ENCODE assay signal across 8 mouse cellular contexts in genomic region chr8:78436071-78436651, GRCm38 (mm10). TPM values are rescaled to one million over a fixed set of nuclear protein-coding genes. Genes with fewer than 3 reads are reported as not detected.
DNase-seq lines count a peak whose midpoint lies in the region; ATAC-seq and TF ChIP-seq lines count a peak whose summit lies in the region.

Gene Pou4f2, minus strand, starts transcription at chr8:78436645.

- 1% methylated on average over 45 of the region's 54 CpGs for WGBS in lung, embryonic 15.5 days
- 2% methylated on average over 54 of the region's 54 CpGs for WGBS in lung, adult 2 months
- WGBS in limb, embryonic 12.5 days, result under 1% methylated on average over 44 of the region's 54 CpGs

- H3K9me3 ChIP-seq in lung, embryonic 15.5 days, result no peaks in the 10 kb centered on the region
- no peaks in the 10 kb centered on the region for H3K9me3 ChIP-seq in limb, embryonic 12.5 days

- no peaks in the 10 kb centered on the region for H3K36me3 ChIP-seq in lung, embryonic 15.5 days
- H3K36me3 ChIP-seq in limb, embryonic 12.5 days, result no peaks in the 10 kb centered on the region

- TF ChIP-seq CTCF in lung, adult 2 months (IDR thresholded peaks at IDR 0.05; ENCODE audit: insufficient read depth, low read length), result no peak
- TF ChIP-seq CTCF in cortical plate, adult 2 months (IDR thresholded peaks at IDR 0.05; ENCODE audit: extremely low read depth, insufficient read depth, low read length), result no peak

- H3K4me2 ChIP-seq in lung, embryonic 15.5 days, result peak within 1 kb of the TSS; percentile 72
- peak within 1 kb of the TSS; percentile 59 for H3K4me2 ChIP-seq in limb, embryonic 12.5 days

- H3K27me3 ChIP-seq in lung, embryonic 15.5 days, result peaks cover 91% of the 10 kb centered on the region
- H3K27me3 ChIP-seq in limb, embryonic 12.5 days, result peaks cover 87% of the 10 kb centered on the region

- H3K27ac ChIP-seq in lung, embryonic 15.5 days, result no peak within 1 kb of the TSS
- H3K27ac ChIP-seq in cortical plate, adult 2 months (ENCODE audit: insufficient read depth, low read length), result no peak within 1 kb of the TSS
- H3K27ac ChIP-seq in limb, embryonic 12.5 days, result no peak within 1 kb of the TSS

- TF ChIP-seq POLR2A in lung, adult 2 months (IDR thresholded peaks at IDR 0.05; ENCODE audit: borderline replicate concordance, extremely low read depth, low read depth, low read length), result no peak
- TF ChIP-seq POLR2A in cortical plate, adult 2 months (IDR thresholded peaks at IDR 0.05; ENCODE audit: extremely low read depth, insufficient read depth, low read length), result no peak

- no peak within 1 kb of the TSS for H3K9ac ChIP-seq in lung, embryonic 15.5 days
- H3K9ac ChIP-seq in limb, embryonic 12.5 days (replicated peaks), result no peak within 1 kb of the TSS

- ATAC-seq in lung, embryonic 15.5 days (ENCODE audit: borderline replicate concordance, extremely low read depth, low FRiP score, low TSS enrichment), result peak; percentile 52; the same call in 1 of the 2 replicates
- peak; percentile 29; the same call in 1 of the 2 replicates for ATAC-seq in granulocyte monocyte progenitor cell, adult 5-6 weeks (replicated peaks; ENCODE audit: poor library complexity, severe bottlenecking)
- ATAC-seq in limb, embryonic 12.5 days (ENCODE audit: insufficient number of reproducible peaks, insufficient read depth, low FRiP score, low TSS enrichment, low read depth), result peak; percentile 75

- H3K4me1 ChIP-seq in lung, embryonic 15.5 days, result peaks cover 21% of the 10 kb centered on the region; the same call in 1 of the 2 replicates
- H3K4me1 ChIP-seq in lung, adult 2 months (ENCODE audit: control insufficient read depth, insufficient read depth, low read length), result no peaks in the 10 kb centered on the region
- no peaks in the 10 kb centered on the region for H3K4me1 ChIP-seq in cortical plate, adult 2 months (ENCODE audit: control insufficient read depth, insufficient read depth, low read length)
- peaks cover 22% of the 10 kb centered on the region for H3K4me1 ChIP-seq in limb, embryonic 12.5 days (replicated peaks)

- DNase-seq in lung, adult 2 months, result no peak
- DNase-seq in retina, postnatal 1 day, result peak; percentile 73
- DNase-seq in natural killer cell, adult 2 months (ENCODE audit: low spot score in 2 of 2), result no peak
- DNase-seq in lung, postnatal 36 days, result no peak

- H3K4me3 ChIP-seq in lung, embryonic 15.5 days, result peak within 1 kb of the TSS; percentile 37
- H3K4me3 ChIP-seq in lung, adult 2 months (replicated peaks; ENCODE audit: extremely low read depth, low read depth, low read length), result no peak within 1 kb of the TSS
- H3K4me3 ChIP-seq in cortical plate, adult 2 months (ENCODE audit: insufficient read depth, low read length), result 0 out of 2 replicates have a peak within 1 kb of the TSS, but pooled peaks have one; percentile 28
- H3K4me3 ChIP-seq in limb, embryonic 12.5 days (replicated peaks), result peak within 1 kb of the TSS; percentile 40

RNA-seq across cellular contexts. Expression of gene Pou4f2, which starts in this region (rescaled TPM):
- polyA plus RNA-seq in lung, embryonic 15.5 days (2015; fragmentation: Nextera tagmentation; extraction: Ambion mirVana), result not detected in 2 replicates
- not detected in 2 replicates for polyA plus RNA-seq in lung, adult 2 months (2012; rRNA removed)
- polyA plus RNA-seq in cortical plate, adult 2 months (2012; rRNA removed), result not detected in 2 replicates
- not detected in 2 replicates for total RNA-seq in granulocyte monocyte progenitor cell, adult 5-6 weeks (2014; fragmentation: Nextera tagmentation)
- total RNA-seq in granulocyte monocyte progenitor cell, adult 5-6 weeks (2017), result not detected in 2 replicates
- not detected in 2 replicates for polyA plus RNA-seq in limb, embryonic 12.5 days (2016; fragmentation: Nextera tagmentation; extraction: Ambion mirVana)

Comparison
In these comparisons a context has a peak if more than half of its experiments do, and no peak if none do; other contexts are left out.
1. Peak in ATAC-seq, H3K4me3 ChIP-seq and H3K4me2 ChIP-seq in lung, embryonic 15.5 days; RNA of the gene not detected or under 1 TPM.
2. Peak in ATAC-seq in granulocyte monocyte progenitor cell, adult 5-6 weeks; RNA of the gene not detected or under 1 TPM.
3. Peak in ATAC-seq, H3K4me3 ChIP-seq and H3K4me2 ChIP-seq in limb, embryonic 12.5 days; RNA of the gene not detected or under 1 TPM.